Mouse (Mus musculus) limb, embryonic 10.5 days (tissue): ENCODE measurements around the gene Zbtb22. TPM values are rescaled to one million over a fixed set of nuclear protein-coding genes. Genes with fewer than 3 reads are reported as not detected.

Experiments used
- DNase-seq: peaks from one replicate; pipeline ENCODE4 v3.0.0-alpha.2; 2017; ENCODE audit warnings: low spot score
- H3K27ac ChIP-seq: fragments of 300-500 bp; sonication (generic); 2 replicates; pipeline ENCODE4 v1.5.1; 2016; ENCODE audit warnings: mild to moderate bottlenecking
- H3K27me3 ChIP-seq: fragments of 300-500 bp; sonication (generic); 2 replicates; pipeline ENCODE4 v1.6.1; 2016; ENCODE audit warnings: low read depth, mild to moderate bottlenecking; ENCODE audit not compliant: poor library complexity, severe bottlenecking
- H3K36me3 ChIP-seq: fragments of 300-500 bp; sonication (generic); 2 replicates; pipeline ENCODE4 v1.6.1; 2016; ENCODE audit warnings: mild to moderate bottlenecking, moderate library complexity
- H3K4me1 ChIP-seq: fragments of 300-500 bp; sonication (generic); 2 replicates; pipeline ENCODE4 v1.6.1; 2016
- H3K4me3 ChIP-seq: fragments of 300-500 bp; sonication (generic); 2 replicates; pipeline ENCODE4 v1.5.1; 2016; ENCODE audit warnings: mild to moderate bottlenecking, moderate library complexity
- H3K9me3 ChIP-seq: fragments of 300-500 bp; sonication (generic); replicated peaks from 2 replicates; pipeline ENCODE4 v1.6.1; 2016; ENCODE audit warnings: mild to moderate bottlenecking
- WGBS: fragments of 180-500 bp; shearing (Covaris S2); methylation state at CpG from one replicate; pipeline ENCODE4 v1.1.7; 2016; 5-methylcytosine and 5-hydroxymethylcytosine counted together
- microRNA-seq: library from miRNA; unstranded; fragments of <30 nt; microRNA quantifications from one replicate; pipeline ENCODE4, GENCODE M21; 2017
- polyA plus RNA-seq: library from polyadenylated mRNA; unstranded; fragments of >200 nt; fragmentation: Nextera tagmentation; extraction: Ambion mirVana; gene quantifications from 2 replicates; pipeline ENCODE4 v1.2.1, GENCODE M21; 2016

The Zbtb22 gene
- polyA plus RNA-seq, 1 experiment from 2014 or later, result 23.2 TPM

- no peak overlapping the region for H3K27ac ChIP-seq
- WGBS, result 80% methylated on average over 6 of the region's 6 CpGs
- H3K4me3 ChIP-seq, result no peak overlapping the region
- no peaks in the 10 kb centered on the region for H3K27me3 ChIP-seq
- DNase-seq, result no peak
- no peaks in the 10 kb centered on the region for H3K9me3 ChIP-seq
- peaks cover 70% of the 10 kb centered on the region for H3K36me3 ChIP-seq
- H3K4me1 ChIP-seq, result peaks cover 37% of the 10 kb centered on the region
These were observed 41.8 kb downstream of the Zbtb22 start for GRCm38 (mm10) chr17:33957493-33957892.

DNA sequence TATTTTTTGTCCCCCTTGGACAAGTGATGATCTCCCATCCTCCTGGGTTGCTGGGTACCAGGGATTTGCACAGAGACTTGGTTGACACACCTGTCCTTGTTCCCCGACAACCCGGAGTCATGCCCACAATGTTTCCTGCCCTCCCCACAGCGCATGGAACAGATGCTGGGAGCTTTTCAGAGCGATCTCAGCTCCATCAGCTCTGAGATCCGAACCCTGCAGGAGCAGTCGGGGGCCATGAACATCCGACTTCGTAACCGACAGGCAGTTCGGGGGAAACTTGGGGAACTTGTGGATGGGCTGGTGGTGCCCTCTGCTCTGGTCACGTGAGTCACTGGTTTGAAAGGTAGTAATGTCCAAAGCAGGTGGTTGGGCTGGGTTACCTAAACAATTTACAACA, 42.7 kb downstream of the Zbtb22 start:
- no peak overlapping the region; the same call in 1 of the 2 replicates for H3K4me3 ChIP-seq
- 95% methylated on average over 11 of the region's 11 CpGs for WGBS
- H3K9me3 ChIP-seq, result no peaks in the 10 kb centered on the region
- peaks cover 28% of the 10 kb centered on the region for H3K4me1 ChIP-seq
- H3K27me3 ChIP-seq, result no peaks in the 10 kb centered on the region
- H3K27ac ChIP-seq, result no peak overlapping the region
- peaks cover 70% of the 10 kb centered on the region for H3K36me3 ChIP-seq
- DNase-seq, result no peak

DNA sequence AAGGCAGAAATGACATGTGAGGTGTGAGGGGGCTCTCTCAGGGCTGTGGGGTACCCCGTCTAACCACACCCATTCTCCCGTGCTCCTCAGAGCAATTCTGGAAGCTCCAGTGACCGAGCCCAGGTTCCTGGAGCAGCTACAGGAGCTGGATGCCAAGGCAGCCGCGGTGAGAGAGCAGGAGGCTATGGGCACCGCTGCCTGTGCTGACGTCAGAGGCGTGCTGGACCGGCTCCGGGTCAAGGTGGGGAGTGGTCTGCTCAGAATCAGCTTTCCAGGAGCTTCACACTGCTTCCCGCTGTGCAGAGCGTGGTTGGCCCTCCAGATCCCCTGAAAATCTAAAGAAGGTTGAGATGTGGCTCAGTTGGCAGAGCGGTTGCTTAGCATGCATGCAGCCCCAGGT, 43.4 kb downstream of the Zbtb22 start:
- H3K4me3 ChIP-seq, result no peak overlapping the region
- 93% methylated on average over 13 of the region's 13 CpGs for WGBS
- H3K9me3 ChIP-seq, result no peaks in the 10 kb centered on the region

GRCm38 (mm10) chr17:33959948-33960347, 44.2 kb downstream of the Zbtb22 start:
- Histone ChIP-seq H3K36me3 (peaks cover 69% of the 10 kb centered on the region), H3K27ac (no peak overlapping the region), H3K9me3 (no peaks in the 10 kb centered on the region), H3K27me3 (no peaks in the 10 kb centered on the region), H3K4me3 (no peak overlapping the region), H3K4me1 (peaks cover 15% of the 10 kb centered on the region)
- WGBS, result 92% methylated on average over 15 of the region's 15 CpGs
- no peak for DNase-seq

More for the DNA sequence above, 43.4 kb downstream of the Zbtb22 start:
- Histone ChIP-seq H3K27ac (no peak overlapping the region), H3K36me3 (peaks cover 70% of the 10 kb centered on the region), H3K4me1 (peaks cover 21% of the 10 kb centered on the region), H3K27me3 (no peaks in the 10 kb centered on the region)
- DNase-seq, result no peak

GRCm38 (mm10) chr17:33962876-33963275, 47.2 kb downstream of the Zbtb22 start:
- no peak overlapping the region for H3K4me3 ChIP-seq
- H3K27ac ChIP-seq, result no peak overlapping the region
- H3K4me1 ChIP-seq, result no peaks in the 10 kb centered on the region
- 93% methylated on average over 7 of the region's 7 CpGs for WGBS
- DNase-seq, result no peak
- no peaks in the 10 kb centered on the region for H3K9me3 ChIP-seq
- H3K36me3 ChIP-seq, result peaks cover 88% of the 10 kb centered on the region
- no peaks in the 10 kb centered on the region for H3K27me3 ChIP-seq

GRCm38 (mm10) chr17:33965082-33965845, 49.6 kb downstream of the Zbtb22 start:
- no peak for DNase-seq
- no peak overlapping the region for H3K4me3 ChIP-seq
- no peaks in the 10 kb centered on the region for H3K4me1 ChIP-seq
- H3K27ac ChIP-seq, result no peak overlapping the region
- peaks cover 64% of the 10 kb centered on the region for H3K36me3 ChIP-seq
- 95% methylated on average over 17 of the region's 17 CpGs for WGBS
- no peaks in the 10 kb centered on the region for H3K9me3 ChIP-seq
- H3K27me3 ChIP-seq, result no peaks in the 10 kb centered on the region

GRCm38 (mm10) chr17:33965846-33966550, 50.3 kb downstream of the Zbtb22 start:
- WGBS, result 89% methylated on average over 16 of the region's 16 CpGs
- Histone ChIP-seq H3K4me1 (no peaks in the 10 kb centered on the region), H3K4me3 (no peak overlapping the region), H3K27ac (no peak overlapping the region), H3K36me3 (peaks cover 57% of the 10 kb centered on the region), H3K27me3 (no peaks in the 10 kb centered on the region), H3K9me3 (no peaks in the 10 kb centered on the region)
- DNase-seq, result no peak

GRCm38 (mm10) chr17:33968489-33968888, 52.8 kb downstream of the Zbtb22 start:
- H3K27me3 ChIP-seq, result no peaks in the 10 kb centered on the region
- no peaks in the 10 kb centered on the region for H3K9me3 ChIP-seq
- peak; percentile 91 for DNase-seq
- H3K36me3 ChIP-seq, result peaks cover 32% of the 10 kb centered on the region
- no peak overlapping the region for H3K27ac ChIP-seq
- H3K4me3 ChIP-seq, result no peak overlapping the region
- no peaks in the 10 kb centered on the region for H3K4me1 ChIP-seq
- 4% methylated on average over 9 of the region's 9 CpGs for WGBS

Small RNA genes within 50 kb of the gene (microRNA-seq; reads per million reads assigned to microRNA genes)
- gene Gm27740, result not detected

Other genes starting within 250 kb of the Zbtb22 start
- 481 and 555 TPM in 2 replicates for gene Hnrnpm, start 229.0 kb upstream of the Zbtb22 start, polyA plus RNA-seq
- 30.1 and 32.5 TPM in 2 replicates for gene March2, start 197.2 kb upstream of the Zbtb22 start, polyA plus RNA-seq
- 325 and 350 TPM in 2 replicates for gene Rab11b, start 155.4 kb upstream of the Zbtb22 start, polyA plus RNA-seq
- gene Angptl4, start 134.1 kb upstream of the Zbtb22 start, polyA plus RNA-seq, result 30.2 and 38.9 TPM in 2 replicates
- gene Kank3, start 105.4 kb upstream of the Zbtb22 start, polyA plus RNA-seq, result 24.8 and 28.5 TPM in 2 replicates
- gene Rps28, start 91.3 kb upstream of the Zbtb22 start, polyA plus RNA-seq, result 867 and 991 TPM in 2 replicates
- gene Ndufa7, start 91.3 kb upstream of the Zbtb22 start, polyA plus RNA-seq, result 497 and 518 TPM in 2 replicates
- gene Cd320, start 72.8 kb upstream of the Zbtb22 start, polyA plus RNA-seq, result 98.2 and 119 TPM in 2 replicates
- gene Gm7029, start 42.1 kb upstream of the Zbtb22 start, polyA plus RNA-seq, result not detected in 2 replicates
- 5.9 and 6.6 TPM in 2 replicates for gene Kifc1, start 25.2 kb upstream of the Zbtb22 start, polyA plus RNA-seq
- gene Platr17, start 10.8 kb upstream of the Zbtb22 start, polyA plus RNA-seq, result 0.20 and 0.38 TPM in 2 replicates
- gene Daxx, start 6.5 kb upstream of the Zbtb22 start, polyA plus RNA-seq, result 88.1 and 92.2 TPM in 2 replicates
- 9.2 and 16.0 TPM in 2 replicates for gene Tapbp, start within 50 bp of the Zbtb22 start, polyA plus RNA-seq
- 43.2 and 43.9 TPM in 2 replicates for gene Rgl2, start 13.6 kb downstream of the Zbtb22 start, polyA plus RNA-seq
- gene Pfdn6, start 24.4 kb downstream of the Zbtb22 start, polyA plus RNA-seq, result 212 and 258 TPM in 2 replicates
- 61.7 and 78.2 TPM in 2 replicates for gene Wdr46, start 24.8 kb downstream of the Zbtb22 start, polyA plus RNA-seq
- 2.9 and 3.9 TPM in 2 replicates for gene B3galt4, start 35.6 kb downstream of the Zbtb22 start, polyA plus RNA-seq
- gene Vps52, start 39.9 kb downstream of the Zbtb22 start, polyA plus RNA-seq, result 49.8 and 50.3 TPM in 2 replicates
- 1,605 and 1,760 TPM in 2 replicates for gene Rps18, start 40.1 kb downstream of the Zbtb22 start, polyA plus RNA-seq
- 2.9 and 4.7 TPM in 2 replicates for gene H2-K1, start 84.4 kb downstream of the Zbtb22 start, polyA plus RNA-seq
- gene Ring1, start 108.8 kb downstream of the Zbtb22 start, polyA plus RNA-seq, result 11.8 and 15.0 TPM in 2 replicates
- gene H2-Ke6, start 112.2 kb downstream of the Zbtb22 start, polyA plus RNA-seq, result 25.9 and 33.7 TPM in 2 replicates
- gene Slc39a7, start 115.8 kb downstream of the Zbtb22 start, polyA plus RNA-seq, result 196 TPM in 2 replicates
- gene Rxrb, start 115.9 kb downstream of the Zbtb22 start, polyA plus RNA-seq, result 49.9 and 51.0 TPM in 2 replicates
- gene Col11a2, start 123.5 kb downstream of the Zbtb22 start, polyA plus RNA-seq, result 0.43 and 2.5 TPM in 2 replicates
- gene H2-Oa, start 176.4 kb downstream of the Zbtb22 start, polyA plus RNA-seq, result 0.31 and 0.66 TPM in 2 replicates
- gene H2-DMa, start 203.6 kb downstream of the Zbtb22 start, polyA plus RNA-seq, result 4.2 and 5.3 TPM in 2 replicates
- gene Brd2, start 206.7 kb downstream of the Zbtb22 start, polyA plus RNA-seq, result 140 and 145 TPM in 2 replicates
- 0.18 and 0.40 TPM in 2 replicates for gene H2-DMb2, start 227.4 kb downstream of the Zbtb22 start, polyA plus RNA-seq
- 0.18 and 0.51 TPM in 2 replicates for gene H2-DMb1, start 237.2 kb downstream of the Zbtb22 start, polyA plus RNA-seq